Mouse (Mus musculus): ENCODE measurements around the gene Cdca7l. TPM values are rescaled to one million over a fixed set of nuclear protein-coding genes. Genes with fewer than 3 reads are reported as not detected.

Cdca7l gene
- total and polyA plus RNA-seq, 3 experiments: 30.6 to 56.6 (median 55.1) TPM

GRCm38 (mm10) chr12:117867708-117868564 is 63.8 kb downstream of the Cdca7l start:
- no peak overlapping the region for H3K27ac ChIP-seq (ENCODE audit: insufficient read depth, low read depth)
- no peak for DNase-seq (ENCODE audit: extremely low read depth)

GRCm38 (mm10) chr12:117872265-117872664 is 68.2 kb downstream of the Cdca7l start:
- Histone ChIP-seq H3K36me3 (replicated peaks in 1 of 2; ENCODE audit: control insufficient read depth in 1 of 2, insufficient read depth in 1 of 2, low read length in 1 of 2) (peaks cover 51 to 95% of the 10 kb centered on the region in 2 experiments), H3K27me3 (replicated peaks) (no peaks in the 10 kb centered on the region), H3K9me3 (replicated peaks; ENCODE audit: low read length) (peaks cover 12% of the 10 kb centered on the region), H3K9ac (ENCODE audit: insufficient read depth, low read depth) (no peak overlapping the region), H3K4me2 (ENCODE audit: insufficient read depth, low read depth, poor library complexity, severe bottlenecking) (no peak overlapping the region), H3K79me2 (replicated peaks; ENCODE audit: control insufficient read depth, extremely low read depth, insufficient read depth, poor library complexity, severe bottlenecking) (no peaks in the 10 kb centered on the region), H3K27ac (ENCODE audit: insufficient read depth, low read depth) (no peak overlapping the region), H3K4me1 (ENCODE audit: control insufficient read depth in 1 of 2, insufficient read depth in 2 of 2) (peaks cover 5 to 18% of the 10 kb centered on the region in 2 experiments; a peak in 3 of 4 replicates), H3K4me3 (replicated peaks in 1 of 3; ENCODE audit: low read depth in 2 of 3, low read length in 2 of 3, poor library complexity in 1 of 3) (no peak overlapping the region)
- no peak for DNase-seq (ENCODE audit: extremely low read depth)
- dilution Hi-C loops (cut with MboI; ENCODE audit: extremely low pct_ligation_motif_present, extremely low pct_unique_long_range_greater_than_20kb, low sequenced_read_pairs) (no loop called here), in situ Hi-C loops (cut with MboI; ENCODE audit: low pct_ligation_motif_present, low pct_unique_long_range_greater_than_20kb, low sequenced_read_pairs) (no loop called here)
- TF ChIP-seq E2F4 (IDR thresholded peaks at IDR 0.05; ENCODE audit: insufficient replicate concordance, low read depth, low read length): no peak
- TF ChIP-seq ZNF384 (IDR thresholded peaks at IDR 0.05; ENCODE audit: low read depth, low read length): no peak
- no peak for TF ChIP-seq CHD1 (IDR thresholded peaks at IDR 0.05; ENCODE audit: low read depth, low read length)
- no peak for TF ChIP-seq ZC3H11A (IDR thresholded peaks at IDR 0.05; ENCODE audit: low read depth, low read length)
- TF ChIP-seq POLR2AphosphoS2 (IDR thresholded peaks at IDR 0.05; ENCODE audit: low read depth, low read length): no peak
- TF ChIP-seq HCFC1 (IDR thresholded peaks at IDR 0.05; ENCODE audit: low read depth, low read length): no peak
- no peak for TF ChIP-seq BHLHE40 (IDR thresholded peaks at IDR 0.05; ENCODE audit: low read depth, low read length)
- TF ChIP-seq NRF1 (IDR thresholded peaks at IDR 0.05; ENCODE audit: low read depth, low read length): no peak
- TF ChIP-seq RAD21 (IDR thresholded peaks at IDR 0.05; ENCODE audit: low read depth, low read length): no peak
- no peak for TF ChIP-seq SMC3 (IDR thresholded peaks at IDR 0.05; ENCODE audit: low read depth, low read length)
- TF ChIP-seq USF2 (conservative IDR thresholded peaks at IDR 0.05; ENCODE audit: low read depth, low read length): no peak
- no peak for TF ChIP-seq JUND (conservative IDR thresholded peaks at IDR 0.05; ENCODE audit: low read depth, low read length)
- no peak for TF ChIP-seq POLR2A (IDR thresholded peaks at IDR 0.05; ENCODE audit: low read depth, low read length)
- no peak for TF ChIP-seq MAX (IDR thresholded peaks at IDR 0.05; ENCODE audit: low read length)

More at GRCm38 (mm10) chr12:117867708-117868564, 63.8 kb downstream of the Cdca7l start:
- Histone ChIP-seq H3K27me3 (replicated peaks) (no peaks in the 10 kb centered on the region), H3K4me1 (ENCODE audit: control insufficient read depth in 1 of 2, insufficient read depth in 2 of 2) (peaks cover 0 to 5% of the 10 kb centered on the region in 2 experiments; a peak in 1 of 4 replicates), H3K9me3 (replicated peaks; ENCODE audit: low read length) (peaks cover 12% of the 10 kb centered on the region), H3K4me3 (replicated peaks in 1 of 3; ENCODE audit: low read depth in 2 of 3, low read length in 2 of 3, poor library complexity in 1 of 3) (no peak overlapping the region), H3K9ac (ENCODE audit: insufficient read depth, low read depth) (no peak overlapping the region), H3K79me2 (replicated peaks; ENCODE audit: control insufficient read depth, extremely low read depth, insufficient read depth, poor library complexity, severe bottlenecking) (no peaks in the 10 kb centered on the region), H3K4me2 (ENCODE audit: insufficient read depth, low read depth, poor library complexity, severe bottlenecking) (no peak overlapping the region), H3K36me3 (replicated peaks in 1 of 2; ENCODE audit: control insufficient read depth in 1 of 2, insufficient read depth in 1 of 2, low read length in 1 of 2) (peaks cover 36 to 88% of the 10 kb centered on the region in 2 experiments)
- TF ChIP-seq TCF12 (IDR thresholded peaks at IDR 0.05; ENCODE audit: low read depth, low read length) (no peak), E2F4 (IDR thresholded peaks at IDR 0.05; ENCODE audit: insufficient replicate concordance, low read depth, low read length) (no peak), USF1 (IDR thresholded peaks at IDR 0.05; ENCODE audit: low read depth, low read length) (no peak), ZNF384 (IDR thresholded peaks at IDR 0.05; ENCODE audit: low read depth, low read length) (no peak), CTCF (conservative IDR thresholded peaks at IDR 0.05 in 1 of 2, IDR thresholded peaks at IDR 0.05 in 1 of 2; ENCODE audit: low read depth in 2 of 2, low read length in 2 of 2) (no peak), ZKSCAN1 (IDR thresholded peaks at IDR 0.05; ENCODE audit: borderline replicate concordance, low read depth, low read length) (no peak), NRF1 (IDR thresholded peaks at IDR 0.05; ENCODE audit: low read depth, low read length) (no peak), PAX5 (IDR thresholded peaks at IDR 0.05; ENCODE audit: low read length) (no peak), POLR2AphosphoS2 (IDR thresholded peaks at IDR 0.05; ENCODE audit: low read depth, low read length) (no peak), IRF4 (IDR thresholded peaks at IDR 0.05; ENCODE audit: low read depth, low read length) (no peak), TBP (conservative IDR thresholded peaks at IDR 0.05; ENCODE audit: low read depth, low read length) (no peak), HCFC1 (IDR thresholded peaks at IDR 0.05; ENCODE audit: low read depth, low read length) (no peak), EP300 (IDR thresholded peaks at IDR 0.05; ENCODE audit: low read length) (no peak), UBTF (IDR thresholded peaks at IDR 0.05; ENCODE audit: low read depth, low read length) (no peak), ZMIZ1 (IDR thresholded peaks at IDR 0.05; ENCODE audit: low read depth, low read length) (no peak), MAZ (IDR thresholded peaks at IDR 0.05; ENCODE audit: low read depth, low read length) (no peak), MYC (IDR thresholded peaks at IDR 0.05; ENCODE audit: low read depth, low read length) (no peak), JUND (conservative IDR thresholded peaks at IDR 0.05; ENCODE audit: low read depth, low read length) (no peak)
- in situ Hi-C loops (cut with MboI; ENCODE audit: low pct_ligation_motif_present, low pct_unique_long_range_greater_than_20kb, low sequenced_read_pairs): no loop called here
- dilution Hi-C loops (cut with MboI; ENCODE audit: extremely low pct_ligation_motif_present, extremely low pct_unique_long_range_greater_than_20kb, low sequenced_read_pairs): no loop called here
